Mouse (Mus musculus) Muller cell, postnatal 12 days (primary cell): Measurements from ENCODE around the gene Sctr.

Experiments
- DNase-seq: peaks from one replicate; pipeline ENCODE4 v3.0.0-alpha.2; 2015; ENCODE audit errors: inconsistent ontology term

Sctr gene

DNA sequence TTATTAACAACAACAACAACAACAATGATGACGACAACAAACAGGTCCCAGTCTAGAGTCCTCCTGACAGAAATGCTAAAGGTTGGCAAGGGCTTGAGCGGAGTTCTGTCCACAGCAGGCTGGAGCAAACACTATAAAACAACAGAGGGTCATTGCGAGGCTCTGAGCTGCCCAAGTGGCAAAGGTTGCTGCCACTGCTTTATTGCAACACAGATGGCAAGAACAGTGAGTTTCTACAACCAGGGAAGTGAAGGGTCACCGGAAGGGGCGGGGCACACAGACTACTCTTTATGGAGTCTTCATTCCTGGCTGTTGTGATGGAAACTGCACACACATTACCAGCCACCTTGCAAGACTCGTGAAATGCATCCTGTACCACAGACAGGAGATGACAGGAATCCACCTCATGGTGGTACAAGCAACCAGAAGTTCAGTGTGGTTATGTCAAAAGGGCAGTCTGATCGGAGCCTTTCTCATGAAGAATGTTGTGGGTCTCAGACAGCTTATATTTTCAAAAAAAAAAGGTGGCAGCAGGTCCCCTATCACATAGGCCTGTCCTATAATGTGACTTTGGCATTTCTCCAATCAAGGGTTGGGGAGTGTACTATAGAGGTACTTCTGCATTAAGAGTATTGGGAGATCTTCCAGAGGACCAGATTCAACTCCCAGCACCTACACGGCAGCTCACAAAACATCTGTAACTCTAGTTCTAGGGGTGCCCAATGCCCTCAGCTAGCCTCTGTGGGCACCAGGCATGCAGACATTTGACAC is 93.9 kb downstream of the Sctr start:
- DNase-seq, result no peak

DNA sequence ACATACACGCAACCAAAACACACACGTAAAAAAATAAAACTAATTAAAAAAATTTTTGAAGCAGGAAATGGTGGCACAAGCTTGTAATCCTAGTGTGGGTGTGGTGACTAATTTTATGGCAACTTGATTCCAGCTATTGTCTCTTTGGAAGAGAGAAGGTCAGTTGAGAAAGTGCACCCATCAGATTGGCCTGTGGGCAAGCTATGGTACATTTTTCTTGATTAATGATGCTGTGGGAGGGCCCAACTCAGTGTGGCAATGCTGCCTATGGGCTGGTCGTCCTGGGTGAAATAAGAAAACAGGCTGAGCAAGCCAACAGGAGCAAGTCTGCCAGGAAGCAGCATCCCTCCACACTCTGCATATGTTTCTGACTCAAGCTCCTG is 94.5 kb downstream of the Sctr start:
- DNase-seq, result no peak

DNA sequence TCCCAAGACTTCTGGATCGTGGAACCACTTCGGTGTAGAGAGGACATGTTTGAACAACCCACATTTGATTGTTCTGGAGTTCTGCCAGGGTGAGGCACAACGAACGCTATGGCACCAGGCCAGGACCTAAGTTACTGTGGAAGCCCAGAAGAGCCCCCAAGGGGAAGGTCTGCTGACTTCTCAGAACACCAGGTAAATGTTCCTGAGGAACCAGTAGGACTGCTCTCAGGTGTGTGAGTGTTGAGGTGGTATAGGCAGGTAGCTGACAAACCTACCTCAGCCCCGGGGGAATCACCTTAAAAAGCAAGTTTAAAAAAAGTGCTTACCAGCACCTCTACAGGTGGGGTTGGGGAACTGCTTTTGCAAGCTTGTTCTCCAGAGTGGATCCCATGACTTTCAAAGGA is 98.9 kb downstream of the Sctr start:
- no peak for DNase-seq

DNA sequence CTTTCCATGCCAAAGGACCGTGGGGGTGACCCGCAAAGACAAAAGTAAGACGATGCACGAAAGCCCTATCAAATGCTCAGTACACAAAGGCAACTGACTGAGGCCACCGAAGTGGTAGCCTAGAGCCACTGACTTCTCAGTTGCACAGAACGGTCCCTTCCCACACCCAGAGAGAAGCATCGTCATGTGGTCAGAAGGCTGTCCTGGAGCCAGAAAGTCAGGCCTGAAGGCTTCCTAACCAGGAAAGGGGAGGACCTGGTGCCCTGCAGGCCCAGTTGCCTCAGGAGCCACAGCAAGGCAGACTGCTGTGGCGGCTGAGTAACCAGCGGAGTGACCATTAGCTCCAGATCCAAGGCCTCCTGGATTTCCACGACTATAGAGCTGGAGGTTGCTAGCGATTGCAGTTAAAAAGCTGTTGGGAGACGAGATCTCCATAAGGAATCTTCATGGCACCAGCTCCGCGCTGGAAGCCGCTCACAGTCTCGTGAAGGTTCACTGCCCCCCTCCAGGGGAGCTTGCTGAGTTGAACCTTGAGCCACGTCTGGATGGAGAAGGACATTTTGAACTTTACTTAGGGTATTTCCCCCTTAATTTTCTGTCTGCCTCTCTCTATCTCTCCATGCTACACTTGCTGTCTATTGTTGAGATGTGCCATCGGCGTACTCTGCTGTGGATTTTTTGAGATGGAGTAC is 103.2 kb downstream of the Sctr start:
- no peak for DNase-seq

DNA sequence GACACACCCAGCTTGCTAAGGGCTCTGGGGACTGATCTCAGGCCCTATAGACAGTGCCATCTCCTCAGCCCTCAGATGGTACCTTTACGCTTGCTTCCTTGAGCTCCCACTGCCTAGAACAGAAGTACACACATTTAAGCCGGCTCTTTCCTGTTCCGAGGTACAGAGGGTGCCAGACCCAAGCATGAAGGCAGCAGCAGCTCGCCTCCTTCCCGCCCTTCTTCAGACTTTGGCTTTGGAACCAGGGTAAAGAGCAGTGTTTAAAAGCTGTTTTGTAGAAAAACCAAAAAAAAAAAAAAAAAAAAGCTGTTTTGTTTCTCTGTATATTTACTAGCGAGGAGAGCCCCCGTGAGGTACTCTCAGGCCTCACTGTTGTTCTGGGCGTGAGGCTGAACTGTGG is 105.1 kb downstream of the Sctr start:
- DNase-seq, result no peak

DNA sequence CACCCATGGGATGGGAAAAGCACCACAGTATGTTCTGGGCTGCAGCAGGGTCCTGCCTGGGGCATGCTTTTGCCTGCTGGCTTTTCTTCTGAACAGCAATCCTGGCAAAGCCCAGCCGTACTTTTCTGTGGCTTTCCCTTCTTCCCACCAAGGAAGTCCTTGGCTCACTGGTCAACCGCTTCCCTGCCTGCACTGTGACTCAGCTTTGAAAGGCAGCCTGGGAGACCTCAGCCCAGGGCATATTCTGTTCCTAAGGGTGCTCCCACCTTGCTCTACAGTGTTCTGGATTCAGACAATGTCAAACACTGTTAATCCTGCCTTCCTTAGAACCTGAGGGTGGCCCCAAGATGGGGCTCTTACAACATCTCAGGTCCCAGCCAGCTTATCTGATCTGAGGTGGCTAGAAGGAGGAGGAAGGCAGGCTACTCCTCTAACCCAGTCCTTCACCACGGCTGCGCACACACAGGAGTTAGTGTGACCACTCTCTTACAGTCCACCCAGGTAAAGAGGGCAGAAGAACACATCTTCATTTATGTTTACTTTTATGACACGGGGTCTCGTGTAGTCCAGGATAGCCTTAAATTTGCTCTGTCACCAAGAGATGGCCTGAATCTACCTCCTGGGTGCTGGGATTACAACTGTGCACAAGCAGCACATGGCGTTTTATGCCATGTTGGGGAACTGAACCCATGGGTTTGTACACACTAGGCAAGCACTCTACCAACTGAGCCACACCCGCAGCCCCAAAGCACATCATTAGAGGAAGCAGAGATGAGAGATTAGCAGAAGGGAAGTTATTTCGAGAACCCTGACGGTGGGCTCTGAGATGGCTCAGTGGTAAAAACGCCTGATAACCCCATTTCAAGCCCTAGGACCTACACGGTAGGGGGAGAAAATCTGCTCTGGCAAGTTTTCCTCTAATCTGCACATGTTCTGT is 105.8 kb downstream of the Sctr start:
- DNase-seq, result peak; percentile 44
